Mouse (Mus musculus) kidney, adult 18-20 months (tissue): ENCODE data around the gene Acbd6.

Experiments
- DNase-seq: peaks from one replicate; pipeline ENCODE4 v3.0.0; 2021

Gene Acbd6

DNA sequence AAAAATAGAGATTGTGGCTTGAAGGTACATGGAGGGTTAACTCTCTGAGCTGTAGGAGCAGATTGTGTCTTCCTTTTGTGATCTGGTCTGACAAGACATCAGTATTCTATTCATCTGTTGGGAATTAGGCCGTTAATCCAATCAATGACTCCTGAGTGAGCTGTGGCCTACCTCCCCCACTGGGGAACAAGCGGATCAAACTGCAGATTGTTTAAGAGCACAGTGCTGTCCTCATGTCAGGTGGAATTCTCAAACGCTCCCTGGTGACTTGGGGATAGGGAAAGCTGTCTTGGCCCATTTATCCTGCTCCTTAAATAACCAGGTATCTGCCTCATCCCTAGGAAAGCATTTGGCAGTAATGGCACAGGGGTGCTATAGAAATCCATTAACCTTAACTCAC lies 97.0 kb downstream of the Acbd6 start:
- no peak for DNase-seq

DNA sequence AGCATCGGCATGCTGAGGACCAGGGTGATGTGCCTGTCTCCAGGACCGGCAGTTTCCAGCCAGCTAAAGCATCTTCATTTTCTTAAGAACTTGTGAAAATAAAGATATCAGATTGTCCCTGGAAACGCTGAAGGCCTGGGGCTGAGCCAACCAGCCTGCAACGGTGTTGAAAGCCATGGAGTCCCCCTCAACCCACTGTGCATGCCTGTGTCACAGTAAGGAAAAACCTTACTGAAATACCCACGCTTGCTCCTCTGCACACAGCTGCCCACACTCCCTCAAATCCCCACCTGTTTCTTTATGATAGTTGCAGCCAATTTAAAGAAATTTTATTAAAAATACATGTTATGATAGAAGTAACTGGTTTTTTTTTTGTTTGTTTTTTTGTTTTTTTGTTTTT lies 98.4 kb downstream of the Acbd6 start:
- no peak for DNase-seq

DNA sequence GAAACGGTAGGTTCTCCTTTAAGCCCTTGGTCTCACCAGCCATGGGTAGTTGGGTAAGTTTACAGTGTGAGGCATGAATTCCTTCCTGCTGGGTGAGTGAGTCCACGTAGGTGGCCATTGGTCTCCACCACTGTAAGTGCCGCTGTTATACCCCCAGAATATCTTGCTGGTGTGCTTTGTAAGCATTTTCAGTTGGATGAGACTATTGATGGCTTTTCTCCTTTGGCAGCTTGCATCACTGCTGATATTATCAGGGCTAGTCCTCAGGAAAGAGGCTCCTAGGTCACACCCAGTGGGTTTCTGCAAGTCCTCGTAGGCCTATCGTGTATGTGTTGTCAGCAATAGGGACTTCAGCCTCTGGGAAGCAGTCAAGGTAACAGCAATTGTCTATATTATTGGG lies 106.1 kb downstream of the Acbd6 start:
- DNase-seq, result no peak

DNA sequence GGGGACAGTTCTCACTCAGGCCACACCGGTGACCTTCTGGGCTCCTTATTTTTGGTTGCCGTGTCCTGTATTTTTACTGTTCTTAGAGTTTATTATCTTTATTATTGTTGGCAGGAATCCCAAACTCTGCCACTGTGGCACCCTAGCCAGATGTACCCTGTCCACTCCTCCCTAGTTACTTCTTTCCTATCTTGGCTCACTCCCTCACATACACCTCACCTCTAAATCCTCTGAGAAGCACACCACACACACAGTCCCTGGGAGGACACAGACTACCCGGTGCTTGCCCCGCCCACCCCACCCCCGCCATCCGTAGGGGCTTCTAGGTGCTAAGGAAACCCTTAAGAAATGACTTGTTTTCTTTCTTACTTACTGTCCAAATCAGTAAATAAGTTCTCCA lies 117.7 kb downstream of the Acbd6 start:
- DNase-seq, result no peak

DNA sequence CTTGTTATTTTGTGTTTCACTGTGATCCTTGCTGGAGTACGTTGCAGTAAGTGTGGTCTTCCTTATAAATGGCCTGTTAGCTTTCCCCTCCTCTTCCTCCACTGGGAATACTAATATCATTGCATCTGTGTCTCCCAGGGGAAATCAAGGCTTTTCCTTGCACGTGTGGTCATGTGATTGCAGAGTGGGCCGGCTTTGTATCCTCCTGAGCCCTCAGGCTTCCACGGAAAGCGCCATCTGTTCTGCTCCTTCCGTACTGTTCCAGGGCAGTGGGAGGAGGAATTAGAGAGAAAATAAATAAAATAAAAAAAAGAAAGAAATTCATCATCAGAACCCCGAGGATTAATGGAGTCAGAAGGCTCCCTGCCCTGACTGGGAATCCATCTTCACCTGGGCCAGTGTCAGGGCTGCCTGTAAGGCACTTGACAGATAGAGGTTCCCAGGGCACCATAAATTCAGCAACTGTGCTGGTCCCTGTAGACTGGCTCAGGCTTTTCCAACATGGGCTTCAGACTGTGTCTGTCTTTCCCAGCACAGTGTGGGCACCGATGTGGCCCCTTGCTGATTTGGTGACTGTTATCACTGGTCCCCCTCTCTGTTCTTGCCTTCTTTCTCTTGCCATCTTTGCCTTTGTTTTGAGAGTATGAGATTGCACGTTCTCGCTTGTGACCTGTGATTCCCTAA lies 123.3 kb downstream of the Acbd6 start:
- DNase-seq, result no peak

DNA sequence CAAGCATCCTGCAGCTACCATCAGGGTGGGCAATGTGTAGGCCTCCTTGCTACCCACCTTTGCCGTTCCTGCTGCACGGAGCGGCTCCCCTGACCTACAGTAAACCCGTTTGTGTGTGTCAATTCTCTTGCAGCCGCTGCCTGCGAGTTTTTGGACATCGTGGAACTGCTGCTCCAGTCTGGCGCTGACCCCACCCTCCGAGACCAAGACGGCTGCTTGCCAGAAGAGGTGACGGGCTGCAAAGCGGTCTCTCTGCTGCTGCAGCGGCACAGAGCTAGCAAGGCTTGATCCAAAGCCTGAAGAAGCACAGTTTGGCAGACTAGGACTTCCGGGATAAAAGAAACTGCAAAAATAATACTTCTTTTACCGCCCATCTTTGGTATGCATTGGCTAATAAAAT lies 128.9 kb downstream of the Acbd6 start:
- no peak for DNase-seq

DNA sequence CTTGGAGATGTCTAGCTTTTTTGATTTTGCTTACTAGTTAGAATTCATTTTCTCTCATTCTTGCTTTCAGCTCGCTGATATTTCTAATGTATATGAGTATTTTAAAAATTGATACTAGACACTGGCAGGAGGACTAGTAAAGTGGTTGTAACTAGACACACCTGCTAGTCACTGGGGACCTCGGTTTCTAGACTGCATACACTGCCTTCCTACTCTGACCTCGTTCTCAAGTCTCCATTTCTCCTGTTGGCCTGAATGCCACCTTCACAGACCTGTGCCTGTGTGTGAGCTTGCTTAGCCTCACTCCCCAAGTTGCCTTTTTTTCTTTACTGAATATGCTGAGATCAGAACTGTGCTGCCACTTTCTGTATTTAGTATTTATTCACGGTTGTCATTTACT lies 131.2 kb downstream of the Acbd6 start:
- no peak for DNase-seq

DNA sequence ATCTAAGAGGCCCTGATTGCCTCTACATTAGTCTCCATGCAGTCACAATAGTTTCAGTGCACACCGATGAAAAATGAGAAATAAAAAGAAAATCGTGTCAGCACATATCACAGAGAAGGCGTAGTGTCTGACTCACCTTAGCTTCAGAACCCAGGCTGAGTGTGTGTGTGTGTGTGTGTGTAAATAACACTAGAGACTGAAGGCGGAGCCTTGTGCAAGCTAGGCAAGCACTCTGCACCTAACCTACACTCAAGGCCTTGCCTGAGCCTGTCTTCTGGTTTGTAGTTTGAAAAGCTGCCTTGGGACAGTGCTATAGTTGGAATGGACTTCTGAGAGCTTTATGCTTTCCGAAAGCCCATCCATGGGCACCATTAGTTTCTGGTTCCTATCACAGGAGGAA lies 131.6 kb downstream of the Acbd6 start:
- DNase-seq, result no peak

DNA sequence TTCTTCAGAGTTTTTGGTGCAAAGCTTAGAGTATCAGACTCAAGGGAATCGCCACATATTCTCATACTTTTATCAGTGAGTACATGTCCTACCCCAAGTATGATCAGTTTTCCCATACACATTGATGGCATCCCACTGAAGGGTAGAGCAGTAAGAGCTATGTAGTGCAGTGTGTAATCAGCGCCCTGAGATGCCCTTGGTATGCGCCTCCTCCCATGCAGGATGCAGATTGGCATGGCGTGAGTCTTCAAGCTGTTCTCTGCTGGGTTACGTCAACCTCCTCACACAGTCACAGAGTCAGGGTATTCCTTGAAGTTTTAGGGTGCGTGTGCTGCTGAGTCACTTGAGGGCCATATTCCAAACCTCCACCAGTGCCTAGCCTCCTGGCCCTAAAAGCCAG lies 134.3 kb downstream of the Acbd6 start:
- DNase-seq, result no peak

DNA sequence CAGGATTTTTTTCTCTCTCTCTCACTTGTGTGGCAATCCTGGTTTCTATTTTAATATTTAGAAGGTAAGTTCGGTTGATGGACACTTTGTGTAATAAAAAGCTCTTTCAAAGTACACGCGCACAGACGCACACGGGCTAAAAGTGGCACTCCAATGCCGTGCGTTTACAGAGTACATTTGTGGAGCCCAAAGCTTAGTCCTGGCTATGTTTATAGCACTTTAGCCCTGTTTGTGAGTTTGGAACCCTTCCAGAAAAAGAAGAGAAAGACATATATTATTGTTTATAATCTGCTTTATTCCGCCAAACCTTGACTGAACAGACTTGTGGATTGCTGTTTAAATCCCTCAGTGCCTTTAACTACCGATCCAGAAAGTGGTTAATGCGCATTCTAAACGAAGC lies 135.1 kb downstream of the Acbd6 start:
- DNase-seq, result no peak

DNA sequence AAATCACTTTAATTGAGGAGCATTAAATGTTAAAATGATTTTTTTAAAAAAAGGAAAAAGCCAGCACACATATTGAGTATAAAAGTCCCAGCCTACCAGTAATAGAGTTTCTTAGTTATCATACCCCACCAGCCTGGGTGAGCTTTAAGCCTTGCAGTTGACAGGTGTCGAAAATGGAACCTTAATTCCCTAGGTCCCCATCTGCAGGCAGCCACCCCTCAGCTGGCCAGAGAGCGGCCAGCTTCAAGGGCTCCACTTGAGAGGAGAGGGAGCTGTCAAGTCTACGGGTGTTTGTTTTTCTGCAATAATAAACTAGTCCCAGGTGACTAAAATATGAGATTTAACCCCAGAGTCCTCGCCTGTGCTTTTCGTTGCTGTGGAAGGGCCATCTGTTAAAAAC lies 135.5 kb downstream of the Acbd6 start:
- no peak for DNase-seq

DNA sequence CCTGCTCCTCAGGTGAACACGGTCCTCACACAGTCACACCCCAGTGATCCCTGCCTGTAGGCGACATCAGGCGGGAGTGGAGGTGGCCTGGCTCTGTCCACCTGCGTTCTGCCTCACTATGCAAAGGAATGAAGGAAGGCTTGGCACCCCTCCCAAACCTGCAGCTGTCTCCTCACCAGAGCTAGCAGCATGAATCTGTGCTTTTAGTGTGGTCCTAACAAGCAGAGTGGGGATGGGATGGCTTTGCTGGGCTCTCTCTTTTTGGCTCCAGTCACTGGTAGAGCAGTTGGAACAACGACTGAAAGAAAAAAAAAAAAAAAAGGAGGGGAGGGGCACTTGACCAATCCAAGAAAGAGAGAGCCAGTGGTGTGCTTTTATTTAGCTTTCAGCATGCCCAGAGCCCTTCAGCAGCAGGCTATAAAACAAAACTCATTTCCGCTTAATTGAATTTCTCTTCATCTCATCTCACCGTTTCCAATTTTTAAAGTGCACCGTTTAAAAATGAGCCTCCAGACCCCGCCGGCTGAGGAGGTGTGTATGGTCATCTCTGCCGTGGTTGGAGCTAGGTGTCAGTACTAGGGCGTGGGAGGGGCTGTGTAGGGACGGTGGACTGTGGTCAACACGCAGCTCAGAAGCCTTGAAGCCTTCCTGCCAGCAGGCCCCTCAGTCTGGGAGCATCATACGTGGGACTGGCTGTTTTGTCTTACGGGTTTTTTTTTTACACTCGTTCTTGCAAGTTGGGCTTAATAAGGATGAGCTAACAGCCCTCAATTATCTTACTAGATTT lies 140.6 kb downstream of the Acbd6 start:
- no peak for DNase-seq

DNA sequence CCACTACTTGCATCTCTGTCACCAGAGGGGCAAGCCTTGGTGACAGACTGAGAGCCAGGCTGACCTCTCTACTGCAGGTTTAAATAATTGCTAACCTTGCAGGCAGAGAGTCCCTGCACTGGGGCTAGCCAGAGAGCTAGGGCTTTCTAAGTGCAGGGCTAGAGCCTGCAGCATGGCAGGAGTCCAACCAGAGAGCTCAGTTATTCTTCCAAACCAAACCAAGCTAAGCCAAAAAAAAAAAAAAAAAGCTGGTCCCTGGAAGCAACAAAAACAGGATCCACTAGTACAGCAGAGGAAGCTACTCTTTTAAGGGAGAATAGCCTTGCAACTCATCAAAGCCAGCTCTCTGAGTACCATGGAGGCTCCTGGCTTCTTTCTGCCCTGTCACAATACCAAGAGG lies 143.0 kb downstream of the Acbd6 start:
- DNase-seq, result no peak

DNA sequence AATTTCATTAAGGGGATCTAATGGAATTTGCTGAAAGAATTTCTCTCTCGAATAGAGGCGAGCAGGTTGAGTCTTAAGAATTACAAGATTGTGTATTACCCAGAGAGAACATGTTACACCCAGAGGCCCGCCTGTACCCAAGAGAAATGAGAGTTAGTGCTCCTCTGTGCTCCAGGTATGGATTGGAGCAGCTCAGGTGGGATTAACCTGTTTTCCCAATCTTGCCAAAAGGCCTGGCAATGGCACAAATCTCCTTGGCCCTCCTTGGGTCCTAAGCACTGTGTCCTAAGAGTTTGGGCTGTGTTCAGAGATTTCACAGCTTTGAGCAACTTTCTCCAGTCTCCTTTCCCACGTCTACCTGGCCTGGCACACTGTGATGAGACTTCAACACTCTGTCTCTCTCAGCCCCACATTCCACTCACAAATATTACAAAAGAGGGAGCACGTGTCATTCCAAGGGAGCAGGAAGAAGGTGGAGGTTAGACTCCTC lies 145.3 kb downstream of the Acbd6 start:
- no peak for DNase-seq

DNA sequence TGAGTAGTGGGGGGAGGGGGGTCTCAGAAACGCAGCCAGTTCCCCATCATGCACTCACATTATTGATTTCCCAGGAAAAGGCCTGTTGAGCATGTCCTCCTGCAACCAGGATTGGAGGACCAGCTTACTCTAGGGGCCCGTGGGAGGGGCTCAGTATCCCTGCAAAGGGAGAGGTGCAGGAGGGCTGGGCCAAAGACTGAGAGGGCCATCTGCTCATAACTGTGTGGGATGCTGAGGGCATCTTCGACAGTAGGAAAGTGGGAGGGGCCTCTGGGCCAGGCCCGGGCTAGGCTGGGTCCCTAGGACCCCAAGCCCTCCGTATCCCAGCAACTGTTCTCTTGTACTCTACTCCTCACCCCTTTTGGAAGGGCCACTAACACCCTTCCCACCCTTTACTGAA lies 146.3 kb downstream of the Acbd6 start:
- DNase-seq, result no peak

DNA sequence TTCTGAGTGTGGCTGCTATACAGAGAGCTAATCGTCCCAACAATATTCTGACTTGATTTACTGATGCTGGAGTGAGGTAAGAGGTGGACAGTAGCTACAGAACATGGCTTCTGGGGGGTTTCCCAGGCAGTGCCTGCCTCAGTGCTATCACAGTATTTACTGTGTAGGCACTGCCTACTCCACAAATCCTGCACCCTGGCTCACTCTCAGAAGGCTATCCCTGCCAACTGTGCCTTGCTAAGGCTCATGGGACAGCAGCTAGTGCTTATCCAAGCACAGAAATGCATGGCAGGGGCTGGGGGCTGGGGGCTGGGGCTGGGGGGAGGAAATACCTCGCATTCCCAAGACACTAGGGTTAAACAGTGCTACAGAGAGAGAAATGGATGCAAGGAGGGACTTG lies 155.4 kb downstream of the Acbd6 start:
- no peak for DNase-seq

DNA sequence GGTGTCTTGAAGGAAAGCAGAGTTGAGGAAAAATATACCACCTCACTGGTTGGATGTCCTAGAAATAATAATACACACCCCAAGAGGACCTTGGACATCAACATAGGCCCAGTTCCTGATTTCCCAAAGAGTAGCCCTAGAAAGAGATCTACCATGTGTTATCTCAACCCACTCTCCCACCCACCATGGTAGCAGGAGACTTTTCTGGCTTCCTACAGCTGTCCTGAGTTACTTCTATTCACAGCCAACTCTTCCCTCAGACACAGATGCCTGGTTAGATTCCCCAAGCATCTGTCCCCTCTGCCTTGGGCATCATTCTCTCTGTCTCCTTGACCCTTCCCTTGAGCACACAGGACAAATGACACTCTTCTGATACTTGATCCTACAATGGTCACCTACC lies 157.4 kb downstream of the Acbd6 start:
- no peak for DNase-seq

DNA sequence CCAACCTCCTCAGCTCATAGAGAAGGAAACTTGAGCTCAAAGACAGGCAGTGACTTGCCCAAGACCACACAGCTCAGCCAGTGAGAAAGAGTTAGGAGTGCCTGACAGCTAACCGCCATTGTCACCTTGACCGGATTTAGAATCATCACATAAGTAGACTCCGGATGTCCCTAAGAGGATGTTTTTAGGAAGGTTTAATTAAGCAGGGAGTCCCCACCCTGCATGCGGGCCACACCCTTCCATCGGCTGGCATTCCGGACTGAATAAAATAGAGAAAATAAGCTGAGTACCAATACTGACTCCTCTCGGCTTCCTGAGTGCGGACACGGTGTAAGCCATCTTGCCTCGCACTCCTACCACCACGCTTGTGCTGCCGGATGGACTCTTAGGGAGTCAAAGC lies 159.4 kb downstream of the Acbd6 start:
- DNase-seq, result no peak

DNA sequence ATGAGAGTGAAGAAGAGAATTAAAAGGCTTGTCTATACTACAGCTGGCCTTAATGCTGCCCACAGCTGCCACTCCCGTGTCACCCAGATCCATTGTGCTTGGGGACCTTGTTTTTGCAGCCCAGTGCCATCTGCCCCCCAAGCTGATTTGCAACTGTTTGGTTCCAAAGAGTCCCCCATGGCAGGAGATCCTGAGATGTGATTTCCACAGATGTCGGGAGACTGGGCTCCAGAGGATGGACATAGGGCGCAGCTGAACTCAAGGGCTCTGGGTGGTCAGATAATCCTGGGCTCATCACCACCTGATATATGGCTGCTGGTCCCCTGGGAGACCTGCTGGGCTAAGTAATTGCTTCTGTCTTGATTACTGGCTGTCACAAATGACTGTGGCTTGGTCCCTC lies 160.9 kb downstream of the Acbd6 start:
- DNase-seq, result no peak

DNA sequence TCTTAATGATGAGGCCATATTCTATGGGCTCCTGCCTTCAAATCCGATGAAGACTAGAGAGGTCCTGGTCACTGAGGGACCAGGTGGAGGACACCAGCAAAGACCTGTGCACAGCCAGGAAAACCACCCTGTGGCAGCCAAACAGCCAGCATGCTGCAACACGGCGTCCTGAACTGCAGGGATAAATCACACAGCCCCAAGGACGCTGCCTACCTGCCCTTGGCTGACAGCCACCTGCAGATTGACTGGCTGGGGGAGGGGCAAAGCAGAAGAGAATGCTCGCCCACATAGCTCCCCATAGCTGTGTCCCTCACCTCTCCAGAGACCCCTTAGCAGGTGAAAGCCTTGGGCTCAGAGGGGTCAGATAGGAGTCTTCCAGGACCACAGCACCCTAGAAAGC lies 162.1 kb downstream of the Acbd6 start:
- no peak for DNase-seq

DNA sequence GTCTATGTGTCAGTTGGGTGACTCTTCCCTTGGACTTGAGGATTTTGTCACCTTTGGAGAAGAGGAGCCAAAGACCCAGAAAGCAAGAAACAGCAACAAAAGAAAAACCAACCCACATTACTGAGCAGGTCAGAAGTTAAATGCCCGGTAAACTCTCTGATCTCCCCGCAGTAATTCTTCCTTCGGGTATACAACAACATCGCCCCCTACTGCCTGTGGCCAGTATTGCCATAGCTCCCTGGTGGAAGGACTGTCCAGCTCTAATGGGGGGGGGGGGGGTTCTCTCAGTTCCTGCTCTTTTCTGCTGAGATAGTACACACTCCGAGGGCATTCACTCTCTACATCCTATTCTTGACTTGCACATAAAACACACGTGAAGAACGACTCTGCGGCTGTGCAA lies 163.5 kb downstream of the Acbd6 start:
- DNase-seq, result peak; percentile 34

DNA sequence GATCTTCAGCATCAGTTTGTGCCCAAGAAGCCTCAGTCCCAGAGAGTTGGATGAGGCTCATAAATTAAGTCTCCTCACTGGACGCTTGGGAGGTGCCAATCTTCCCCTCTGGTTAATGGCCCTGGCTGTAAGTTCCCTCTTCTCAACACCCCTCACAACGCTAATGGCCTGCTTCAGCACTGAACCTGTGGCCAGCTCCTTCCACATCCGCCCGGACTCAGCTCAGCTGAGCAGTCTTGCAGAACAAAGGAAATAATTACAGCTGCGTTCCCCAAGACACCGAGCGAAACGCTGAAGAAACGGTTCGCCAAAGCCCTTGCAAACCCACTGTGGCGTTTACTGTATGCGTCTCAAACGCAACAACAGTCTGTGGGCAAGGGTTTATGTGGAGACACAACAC lies 164.3 kb downstream of the Acbd6 start:
- no peak for DNase-seq

DNA sequence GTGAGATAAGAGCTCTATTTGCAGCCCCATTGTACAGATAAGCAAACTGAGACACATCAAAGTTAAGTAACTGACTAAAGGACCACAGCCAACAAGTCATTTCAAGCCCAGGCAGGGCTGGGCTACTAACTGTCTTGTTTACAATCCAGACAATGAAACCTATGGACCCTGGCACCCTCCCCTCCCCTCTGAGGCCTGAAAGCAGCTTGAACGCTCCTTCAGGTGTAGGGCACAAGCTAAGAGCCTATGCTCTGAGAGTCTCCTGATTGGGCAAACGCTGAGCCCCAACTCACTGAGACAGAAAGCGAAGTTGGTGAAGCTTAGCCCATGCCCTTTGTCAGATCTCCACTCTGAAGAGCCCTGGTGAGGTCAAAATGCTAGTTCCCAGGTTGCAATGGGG lies 166.4 kb downstream of the Acbd6 start:
- no peak for DNase-seq

DNA sequence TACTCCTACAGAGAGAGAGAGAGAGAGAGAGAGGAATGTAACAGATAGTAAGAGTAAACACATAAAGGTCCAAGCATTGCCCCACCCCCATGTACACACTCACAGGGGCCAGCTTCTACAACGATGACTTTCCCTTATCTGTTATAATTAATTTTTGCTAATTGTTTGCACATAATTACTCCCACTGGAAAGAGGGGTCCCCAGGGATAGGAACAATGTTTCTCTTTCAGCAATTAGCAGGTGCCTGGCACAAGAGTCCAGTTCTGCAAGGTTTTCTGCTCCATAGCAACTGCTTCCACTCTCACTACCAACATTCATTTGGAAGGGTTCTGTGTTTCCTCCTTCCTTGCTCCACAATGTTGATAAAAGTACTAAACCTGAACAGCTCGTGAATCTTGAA lies 168.0 kb downstream of the Acbd6 start:
- DNase-seq, result no peak

DNA sequence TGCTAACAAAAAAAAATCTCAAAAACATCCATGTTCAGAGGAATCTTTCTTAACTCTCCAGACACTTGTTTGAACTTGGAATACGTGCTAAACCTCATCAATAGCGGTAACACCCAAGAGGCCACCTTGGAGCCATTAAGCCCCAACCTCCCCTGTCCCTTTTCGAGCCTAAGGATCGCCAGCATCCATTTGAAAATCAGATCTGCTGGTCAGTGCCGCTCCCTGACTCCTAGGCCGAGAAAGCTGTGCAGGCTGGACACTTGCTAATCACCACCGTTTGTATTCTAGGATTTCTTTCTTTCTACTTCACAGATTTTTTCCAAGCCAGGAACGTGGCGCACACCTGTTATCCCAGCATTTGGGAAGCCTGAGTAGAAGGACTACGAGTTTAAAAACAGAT lies 169.9 kb downstream of the Acbd6 start:
- DNase-seq, result no peak
